Mouse (Mus musculus) right cerebral cortex, postnatal 14 days (tissue): ENCODE measurements at regions not wholly inside any gene's neighbourhood (a gene's known extent, or its start where the extent isn't known, plus 50 kb on each side); places are given as distances from the start of the nearest gene placed in this dataset.

Source experiments
- DNase-seq: peaks from one replicate; pipeline ENCODE4 v3.0.0; 2022

DNA sequence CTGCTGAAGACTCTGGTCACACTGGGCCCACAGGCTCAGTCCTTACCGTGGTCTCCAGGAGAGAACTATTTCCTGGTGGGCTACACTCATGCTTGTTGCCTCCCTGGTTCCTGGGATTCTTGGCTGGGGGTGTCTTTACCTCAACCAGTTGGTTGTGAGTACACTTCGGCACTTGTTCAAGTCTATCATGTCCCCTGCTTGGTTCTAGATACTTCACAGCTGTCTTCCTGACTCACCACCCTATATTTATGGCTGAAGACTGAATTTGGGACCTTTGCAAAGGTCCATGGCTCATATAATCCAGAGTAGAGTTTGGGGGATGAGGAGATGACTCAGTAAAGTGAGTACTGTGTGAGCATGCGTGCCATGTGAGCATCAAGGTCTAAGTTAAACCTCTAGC, 245.0 kb upstream of the Habp2 start:
- no peak for DNase-seq

DNA sequence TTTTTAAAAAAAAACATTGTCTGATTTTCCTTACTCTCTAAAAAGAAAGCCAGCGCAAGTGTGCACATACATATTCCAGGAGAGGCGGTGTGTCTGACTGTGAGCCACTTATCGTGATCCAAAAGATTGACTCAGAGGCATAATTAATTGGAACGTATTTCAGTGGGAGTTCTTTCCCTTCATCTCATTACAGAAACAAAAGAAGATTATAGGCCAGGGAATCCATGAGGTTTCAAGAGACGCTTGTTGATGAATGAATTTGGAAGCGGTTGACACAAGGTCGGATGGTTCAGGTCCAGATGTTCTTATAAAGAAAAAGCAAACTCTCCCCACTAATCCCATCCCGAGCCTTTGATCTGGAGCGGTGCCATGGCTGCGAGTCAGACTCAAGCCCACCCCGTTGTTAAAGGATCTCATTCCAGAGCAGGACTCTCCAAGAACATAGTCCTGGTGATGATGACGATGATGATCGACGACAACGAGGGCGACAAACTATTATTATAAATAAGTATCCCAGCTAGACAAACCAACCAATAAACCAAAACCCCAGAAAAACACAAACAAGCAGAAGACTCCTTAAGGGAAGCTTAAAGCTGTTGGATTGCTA, 240.1 kb upstream of the Habp2 start:
- no peak for DNase-seq

DNA sequence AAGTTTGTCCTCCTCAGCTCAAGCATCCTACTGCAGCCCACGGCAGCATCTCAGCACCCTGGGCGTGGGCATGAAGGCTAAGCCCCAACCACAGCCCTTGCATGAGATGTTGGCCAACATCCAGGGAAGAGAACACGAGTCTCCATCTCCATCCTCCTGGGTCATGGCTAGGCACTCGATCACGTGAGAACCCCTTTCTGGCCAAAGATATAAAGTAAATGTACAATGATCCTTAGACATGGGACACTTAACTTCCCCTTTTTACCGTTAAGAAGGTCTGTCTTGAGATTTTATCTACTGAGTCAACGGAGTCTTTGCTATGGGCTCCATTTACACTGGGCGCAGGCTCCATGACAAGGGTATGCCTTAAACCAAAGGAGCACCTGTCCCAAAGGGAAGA, 232.8 kb upstream of the Habp2 start:
- no peak for DNase-seq

DNA sequence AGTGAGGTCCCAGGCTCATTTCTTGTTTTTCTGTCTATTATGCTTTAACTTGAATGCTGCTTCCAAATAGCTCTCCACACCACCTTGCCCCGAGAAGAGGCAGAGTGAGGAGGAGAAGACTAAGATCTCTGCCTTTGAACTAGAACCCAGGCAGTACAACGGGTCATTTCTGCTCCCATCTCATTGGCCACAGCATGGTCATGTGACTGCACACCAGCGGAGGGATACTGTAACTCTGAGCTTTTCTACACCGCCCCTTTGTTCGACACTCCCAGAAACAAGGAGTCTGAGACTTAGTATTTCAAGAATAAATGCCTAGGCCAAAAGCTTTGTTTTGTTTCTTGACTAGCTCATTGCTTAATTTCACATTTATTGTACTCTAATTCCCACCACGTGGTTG, 230.5 kb upstream of the Habp2 start:
- no peak for DNase-seq

DNA sequence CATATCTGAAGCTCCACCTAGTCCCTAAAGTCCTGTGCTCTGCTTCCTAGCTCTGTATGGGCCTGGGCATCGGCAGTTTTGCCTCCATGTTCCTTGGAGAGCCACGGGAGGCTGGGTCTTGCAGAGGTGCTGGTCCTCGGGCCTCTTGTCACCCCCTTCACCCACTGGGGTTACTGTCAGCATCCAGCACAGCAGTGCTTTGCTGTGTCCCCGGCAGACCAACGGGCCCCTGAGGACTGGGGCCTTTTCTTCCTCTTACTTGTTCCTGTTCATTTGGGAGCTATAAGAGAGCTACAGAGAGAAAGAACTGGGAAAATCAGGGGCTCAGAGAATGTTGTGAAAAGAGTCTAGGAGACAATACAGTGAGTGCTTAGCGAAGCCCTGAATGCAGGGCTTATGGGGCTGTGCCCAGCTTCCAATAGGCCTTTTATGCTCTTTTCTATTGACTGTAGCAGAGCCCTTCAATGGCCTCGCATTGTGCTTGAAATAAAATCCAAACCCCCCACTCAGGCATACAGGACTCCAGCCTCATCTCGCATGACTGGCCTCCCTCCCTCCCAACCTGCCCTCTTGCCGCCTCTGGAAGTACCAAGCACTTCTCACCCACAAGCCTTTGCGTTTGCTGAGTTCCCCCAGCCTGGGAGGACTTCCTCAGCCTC, 224.9 kb upstream of the Habp2 start:
- no peak for DNase-seq

DNA sequence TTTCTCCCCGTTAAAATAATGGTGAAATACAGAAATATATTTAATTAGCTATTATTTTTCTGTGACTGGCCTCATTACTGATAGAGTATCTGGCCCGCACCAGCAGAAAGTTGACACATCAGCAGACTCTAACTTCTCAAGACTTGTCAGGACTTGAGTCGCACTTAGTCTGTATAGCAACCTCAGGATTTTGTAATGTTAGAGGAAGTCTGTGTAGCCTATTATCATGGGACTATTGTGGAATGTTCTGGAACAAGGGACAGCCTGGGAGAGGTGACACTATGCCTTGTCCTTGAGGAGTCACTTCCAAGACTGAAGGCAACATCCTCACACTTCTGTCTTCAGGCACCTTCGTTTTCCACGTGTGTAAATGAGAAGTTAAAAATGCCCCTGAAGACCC, 223.8 kb upstream of the Habp2 start:
- no peak for DNase-seq

DNA sequence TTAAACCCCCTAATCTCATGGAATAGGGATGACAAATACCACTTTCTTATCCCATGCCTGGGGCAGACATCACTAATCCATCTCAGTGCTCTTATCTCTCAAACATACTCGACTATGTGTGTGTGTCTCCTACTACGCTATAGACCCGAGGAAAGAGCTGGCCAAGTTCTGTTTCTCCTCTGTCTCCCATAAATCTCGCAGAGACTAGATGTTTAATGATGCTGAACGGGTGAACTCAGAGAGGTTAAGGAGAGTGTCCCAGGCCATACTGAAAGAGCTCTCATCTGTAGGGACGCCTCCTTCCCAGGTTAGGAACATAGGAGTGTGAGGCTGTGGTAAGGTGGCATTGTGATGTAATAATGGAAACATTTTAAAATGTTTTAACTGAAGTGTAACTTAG, 221.2 kb upstream of the Habp2 start:
- DNase-seq = no peak

DNA sequence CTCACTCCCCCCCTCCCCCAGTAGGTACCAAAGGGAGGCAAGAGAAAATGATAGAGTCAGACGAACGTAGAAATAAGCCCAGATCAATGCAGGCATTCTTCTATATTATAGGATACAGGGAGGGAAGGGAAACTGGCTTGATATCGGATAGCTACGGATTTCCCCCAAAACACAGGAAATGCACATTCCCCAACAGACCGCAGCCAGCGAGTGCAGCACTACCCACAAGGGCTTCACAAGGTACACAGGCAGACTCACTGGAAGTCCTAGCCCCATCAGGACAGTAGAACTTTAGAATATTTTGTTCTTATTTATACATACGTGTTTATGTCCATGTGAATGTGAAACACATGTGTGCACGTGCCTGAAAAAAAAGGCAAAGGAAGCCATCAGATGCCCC, 218.8 kb upstream of the Habp2 start:
- DNase-seq = no peak

DNA sequence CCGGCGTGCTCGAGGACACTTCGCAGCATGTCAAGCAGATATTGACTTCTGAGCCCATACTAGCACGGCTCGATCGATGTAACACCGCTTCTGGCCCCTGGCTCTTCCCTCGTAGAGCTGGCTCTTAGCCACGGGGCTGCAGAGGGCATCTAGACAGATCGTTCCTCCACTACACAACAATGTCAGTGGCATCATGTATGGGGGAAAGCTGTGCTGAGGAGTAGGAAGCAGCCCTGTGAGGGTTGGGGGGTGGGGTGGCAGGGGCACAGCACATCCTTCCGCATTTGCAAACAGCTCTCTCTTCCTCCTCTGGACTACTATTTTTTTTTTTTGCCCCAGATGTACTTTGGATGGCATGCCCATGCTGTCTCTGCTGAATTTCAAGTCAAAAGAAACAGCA, 218.1 kb upstream of the Habp2 start:
- DNase-seq = no peak

DNA sequence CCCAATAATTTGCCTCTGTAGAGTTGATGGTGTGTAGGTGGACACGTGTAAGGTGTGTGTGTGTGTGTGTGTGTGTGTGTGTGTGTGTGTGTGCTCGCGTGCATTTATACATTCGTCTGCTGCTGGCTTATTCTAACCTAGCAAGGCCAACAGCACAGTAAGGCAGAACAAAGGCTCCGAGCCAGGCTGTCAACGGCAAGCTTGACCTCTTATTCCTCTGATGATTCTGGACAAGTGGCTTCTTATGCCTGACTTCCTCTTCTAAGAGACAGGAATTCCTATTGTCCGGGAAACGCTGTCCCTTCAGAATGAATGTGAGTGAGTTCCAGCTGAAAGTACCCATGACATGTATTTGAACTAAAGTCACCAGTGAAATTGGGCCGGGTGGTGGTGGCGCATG, 217.7 kb upstream of the Habp2 start:
- no peak for DNase-seq

DNA sequence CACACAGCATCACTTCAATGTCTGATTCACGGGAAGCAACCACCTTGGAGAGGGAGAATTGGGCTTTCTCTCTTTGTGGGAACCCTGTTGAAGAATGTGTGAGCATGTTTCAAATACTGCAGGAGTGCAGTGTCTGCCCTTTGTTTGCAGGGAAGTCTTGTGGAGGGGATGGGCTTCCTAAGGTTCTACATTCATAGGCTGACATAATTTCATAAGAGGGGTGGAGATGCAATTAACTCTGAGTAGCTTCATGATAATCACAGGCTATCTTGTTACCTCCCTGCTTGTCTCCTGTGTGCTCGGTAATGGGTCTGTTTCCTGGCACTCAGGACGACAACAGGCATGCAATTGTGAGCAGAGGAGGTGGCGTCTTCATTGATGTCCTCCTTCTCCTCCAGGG, 215.6 kb upstream of the Habp2 start:
- DNase-seq = no peak

DNA sequence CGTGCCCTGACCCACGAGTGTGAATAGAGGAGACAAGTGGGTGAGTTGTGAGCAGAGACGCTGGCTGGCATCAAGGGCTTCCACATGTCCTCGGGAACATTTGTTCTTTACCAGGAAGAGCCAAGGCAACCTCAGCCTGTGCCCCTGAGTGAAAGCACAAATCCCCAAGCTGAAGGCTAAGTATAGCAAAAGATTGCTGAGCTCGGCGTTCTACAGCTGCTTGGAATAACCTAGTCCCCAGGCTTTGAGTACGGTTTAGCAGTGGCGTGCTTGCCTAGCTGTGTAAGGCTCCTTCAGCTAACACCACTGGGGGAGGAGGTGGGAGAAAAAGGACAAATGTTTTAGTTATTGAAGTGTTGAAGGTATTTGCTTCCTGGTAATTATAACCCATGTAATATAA, 210.8 kb upstream of the Habp2 start:
- DNase-seq = no peak

DNA sequence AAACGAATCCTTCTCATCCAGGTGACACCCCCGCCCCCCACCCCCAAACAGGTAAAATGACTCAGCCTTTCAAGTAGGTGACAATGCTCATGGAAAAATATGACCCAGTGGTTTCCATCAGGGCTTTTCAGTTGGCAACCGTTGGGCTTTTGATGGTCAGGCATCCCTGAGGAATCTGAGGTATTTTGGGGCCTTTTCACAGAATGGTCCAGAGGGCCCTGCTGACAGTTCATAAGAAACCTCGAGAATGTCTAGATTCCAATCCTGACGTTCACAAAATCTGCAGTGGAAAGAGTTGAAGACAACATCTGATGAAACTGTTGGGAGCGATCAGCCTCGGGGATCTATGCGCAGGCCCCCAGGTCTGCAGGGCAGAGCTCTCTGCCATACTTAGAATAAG, 209.4 kb upstream of the Habp2 start:
- DNase-seq = no peak

DNA sequence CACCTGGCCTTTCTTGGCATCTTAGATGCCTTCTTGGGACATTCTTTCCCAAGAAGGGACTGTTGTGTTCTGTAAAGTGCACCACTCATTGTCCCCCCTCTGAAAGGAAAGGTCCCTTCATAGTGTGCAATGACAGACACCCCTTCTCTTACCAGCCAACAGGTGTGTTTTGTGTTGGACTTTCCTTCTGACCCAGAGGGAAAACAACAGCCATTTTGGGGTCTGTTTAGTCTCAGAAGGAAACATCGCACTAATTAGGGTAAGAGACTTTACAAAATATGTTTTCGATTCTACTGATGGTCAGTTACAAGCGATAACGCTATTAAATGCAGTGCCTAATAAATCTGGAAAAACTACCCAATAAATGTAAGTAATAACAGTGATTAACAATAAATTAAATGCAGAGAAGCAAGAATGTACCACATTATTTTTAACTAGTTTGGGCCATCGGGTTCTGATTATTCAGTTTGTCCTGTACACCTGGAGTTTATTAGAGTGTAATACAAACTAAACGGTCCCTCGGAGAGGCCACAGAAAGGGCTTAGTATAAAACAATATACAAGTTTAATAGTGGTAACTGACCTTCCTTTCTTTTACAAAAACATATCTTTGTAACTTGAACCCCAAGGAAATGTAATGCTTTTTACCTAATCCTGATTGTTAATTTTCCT, 200.4 kb upstream of the Habp2 start:
- DNase-seq = no peak

DNA sequence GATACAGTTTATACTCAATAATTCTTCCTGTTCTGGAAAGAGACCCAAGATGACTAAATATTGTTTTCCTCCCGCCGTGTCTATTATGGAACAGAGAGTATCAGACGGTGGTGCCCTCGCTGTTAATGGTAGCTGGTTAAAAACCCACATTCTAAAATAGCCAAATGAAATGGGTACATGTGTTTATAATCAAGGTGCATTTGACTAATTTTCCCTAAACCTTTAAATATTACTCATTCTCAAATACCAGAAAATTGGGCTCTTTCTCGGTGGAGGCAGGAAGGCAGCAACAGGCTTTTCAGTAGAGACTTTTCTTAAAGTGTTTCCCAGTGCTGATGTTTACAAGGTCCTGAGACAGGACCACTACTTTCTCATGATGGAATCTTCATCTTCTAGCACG, 199.8 kb upstream of the Habp2 start:
- no peak for DNase-seq

DNA sequence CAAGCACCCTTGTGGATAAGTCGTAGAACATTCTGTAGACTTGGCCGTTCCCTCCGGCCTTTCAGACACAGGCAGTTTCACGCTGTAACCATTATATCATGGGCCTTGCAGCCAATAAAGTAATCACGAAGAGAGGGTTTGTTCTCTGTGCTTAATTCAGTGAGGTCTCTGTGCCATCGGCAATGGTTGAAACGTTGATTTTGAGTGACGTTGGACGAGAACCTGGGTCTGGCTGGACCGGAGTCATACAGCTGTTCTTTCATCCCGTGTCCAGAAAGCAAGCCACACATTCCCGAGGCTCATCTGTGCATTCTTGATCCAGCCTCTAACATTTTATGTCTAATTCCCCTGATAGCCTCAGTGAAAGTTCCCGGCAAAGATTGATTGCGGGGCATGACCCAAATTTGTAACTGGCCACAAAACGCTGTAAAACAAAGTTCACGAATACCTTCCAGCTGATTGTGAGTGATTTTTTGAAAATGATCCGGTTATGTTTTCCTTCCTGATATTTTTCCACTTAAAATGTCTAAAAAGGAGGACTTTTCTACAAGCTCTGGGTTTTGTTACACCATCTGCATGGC, 197.1 kb upstream of the Habp2 start:
- no peak for DNase-seq

DNA sequence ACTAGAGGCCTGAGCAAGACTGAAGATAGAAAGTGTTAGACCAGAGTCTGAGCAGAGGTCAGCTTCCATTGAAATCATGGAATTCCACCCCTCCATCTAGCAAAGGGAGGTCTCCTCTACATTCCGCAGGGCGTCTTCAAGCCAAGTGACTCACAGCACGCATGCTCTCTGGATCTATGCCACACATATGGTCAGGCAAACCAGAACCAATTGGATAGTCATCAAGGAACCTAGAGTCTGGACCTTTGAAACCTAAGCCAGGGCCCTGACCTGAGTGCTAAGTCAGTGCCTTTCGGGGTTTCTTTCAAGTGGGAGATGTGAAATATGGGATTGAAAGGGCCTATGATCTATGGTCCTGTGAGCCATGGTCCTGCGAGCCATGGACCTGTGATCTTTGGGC, 195.4 kb upstream of the Habp2 start:
- no peak for DNase-seq

DNA sequence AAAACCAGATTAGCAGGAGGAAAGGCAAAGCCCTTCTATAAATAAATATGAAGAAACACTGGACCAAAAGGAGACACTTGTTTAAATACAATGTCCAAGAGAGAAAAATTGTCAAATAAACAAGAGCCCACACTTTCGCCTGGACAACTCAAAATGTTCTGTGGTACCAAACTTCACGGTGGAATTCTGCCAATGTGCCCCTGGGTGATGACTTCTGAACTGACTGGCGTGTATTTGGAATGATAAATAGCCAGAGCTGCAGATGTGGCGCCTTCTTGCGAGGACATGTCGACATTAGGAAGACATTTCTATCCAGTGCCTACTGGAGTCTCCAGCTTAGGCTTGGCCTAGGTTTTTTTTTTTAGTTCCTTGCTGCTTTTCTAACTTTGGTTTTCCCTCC, 191.1 kb upstream of the Habp2 start:
- no peak for DNase-seq

DNA sequence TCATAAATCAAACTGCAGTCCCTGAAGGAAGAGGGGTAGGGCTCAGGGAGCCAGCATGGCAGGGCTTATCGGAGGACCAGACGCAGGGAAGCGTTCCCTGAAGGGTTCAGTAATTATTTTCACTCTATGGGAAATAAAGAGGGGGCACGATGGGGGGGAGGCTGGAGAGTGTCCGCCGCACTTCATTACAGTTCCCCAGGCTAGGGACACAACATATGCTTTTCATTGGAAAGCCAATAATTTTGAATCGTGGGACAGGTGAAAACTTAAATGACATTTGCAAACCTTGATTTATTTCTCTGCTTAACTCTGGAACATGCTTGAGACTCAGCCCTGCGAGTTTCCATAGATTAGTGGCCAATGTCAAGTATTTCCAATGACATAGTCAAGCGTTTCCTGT, 187.2 kb upstream of the Habp2 start:
- no peak for DNase-seq

DNA sequence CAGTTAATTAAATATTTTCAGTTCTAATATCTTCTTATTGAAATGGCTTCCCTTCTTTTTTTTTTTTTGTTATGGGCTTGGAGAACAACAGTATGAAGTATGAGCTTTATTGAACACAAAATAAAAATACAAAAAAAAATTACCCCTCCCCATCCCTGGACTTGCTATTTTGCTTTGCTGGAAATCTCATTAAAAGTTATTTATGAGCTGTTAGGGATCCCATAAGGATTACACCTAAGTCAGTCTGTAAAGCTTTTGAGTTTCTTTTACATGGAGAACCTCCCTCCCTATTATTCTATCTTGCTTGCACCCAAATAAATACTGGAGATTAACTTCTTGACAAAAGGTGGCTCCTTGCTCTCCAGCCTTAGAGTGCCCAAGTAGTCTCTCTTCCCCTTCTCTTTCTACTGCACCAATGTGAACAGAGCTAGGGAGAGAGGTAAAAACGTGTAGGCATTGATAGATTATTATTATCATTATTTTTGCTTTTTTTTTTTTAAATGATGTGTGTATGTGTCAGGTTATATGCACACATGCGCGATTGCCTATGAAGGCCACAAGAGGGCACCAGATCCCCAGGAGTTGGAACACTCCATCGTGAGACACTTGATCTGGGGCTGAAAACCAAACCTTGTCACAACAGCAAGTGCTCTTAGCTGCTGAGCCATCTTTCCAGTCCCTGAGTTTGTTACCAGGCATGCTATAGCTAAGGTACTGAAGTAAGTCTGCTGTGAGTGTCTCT, 186.6 kb upstream of the Habp2 start:
- no peak for DNase-seq

DNA sequence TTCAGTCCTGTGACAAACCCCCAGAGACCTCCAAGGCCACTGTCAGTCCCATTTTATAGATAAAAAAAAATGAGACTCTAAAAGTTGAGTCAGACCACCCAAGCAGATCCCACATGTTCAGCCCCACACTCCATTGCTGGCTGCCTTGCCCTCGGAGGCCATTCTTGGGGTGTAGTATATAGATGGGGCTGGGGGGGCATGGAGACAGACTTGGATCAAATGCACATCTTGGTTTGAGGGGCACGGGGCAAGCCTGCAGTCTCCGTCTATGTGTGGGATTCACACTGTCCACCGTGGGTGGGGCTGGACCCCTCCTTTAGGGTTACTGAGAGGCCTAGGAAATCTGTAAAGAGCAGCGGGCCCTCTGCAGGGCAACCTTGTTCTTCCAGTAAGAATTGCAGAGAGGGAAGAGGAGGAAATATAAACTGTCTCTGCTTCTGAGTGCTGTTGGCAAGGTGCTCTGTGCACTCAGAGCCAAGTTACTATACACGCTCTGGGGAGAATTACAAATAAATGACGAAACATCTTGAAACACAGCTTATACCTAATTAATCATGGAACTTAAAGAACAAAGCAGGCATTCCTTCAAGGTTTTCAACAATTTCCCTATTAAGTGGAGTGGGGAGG, 184.4 kb upstream of the Habp2 start:
- no peak for DNase-seq

DNA sequence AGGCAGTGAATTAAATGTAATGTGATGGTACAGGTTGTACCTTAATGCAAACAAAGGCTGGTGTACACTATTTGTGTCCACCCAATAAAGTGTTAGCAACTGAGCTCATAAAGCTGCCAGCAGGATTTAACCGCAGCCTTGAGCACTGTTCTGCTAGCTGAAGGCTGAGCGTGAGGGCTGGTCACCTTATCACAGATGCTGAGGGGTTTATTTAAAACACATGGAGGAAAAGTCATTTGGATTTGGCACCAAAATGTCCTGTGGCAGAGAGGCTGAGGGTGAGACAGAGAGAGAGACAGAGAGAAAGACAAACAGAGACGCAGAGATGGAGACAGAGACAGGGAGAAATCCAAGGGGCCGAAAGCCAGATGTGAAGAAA, 181.9 kb upstream of the Habp2 start:
- no peak for DNase-seq

DNA sequence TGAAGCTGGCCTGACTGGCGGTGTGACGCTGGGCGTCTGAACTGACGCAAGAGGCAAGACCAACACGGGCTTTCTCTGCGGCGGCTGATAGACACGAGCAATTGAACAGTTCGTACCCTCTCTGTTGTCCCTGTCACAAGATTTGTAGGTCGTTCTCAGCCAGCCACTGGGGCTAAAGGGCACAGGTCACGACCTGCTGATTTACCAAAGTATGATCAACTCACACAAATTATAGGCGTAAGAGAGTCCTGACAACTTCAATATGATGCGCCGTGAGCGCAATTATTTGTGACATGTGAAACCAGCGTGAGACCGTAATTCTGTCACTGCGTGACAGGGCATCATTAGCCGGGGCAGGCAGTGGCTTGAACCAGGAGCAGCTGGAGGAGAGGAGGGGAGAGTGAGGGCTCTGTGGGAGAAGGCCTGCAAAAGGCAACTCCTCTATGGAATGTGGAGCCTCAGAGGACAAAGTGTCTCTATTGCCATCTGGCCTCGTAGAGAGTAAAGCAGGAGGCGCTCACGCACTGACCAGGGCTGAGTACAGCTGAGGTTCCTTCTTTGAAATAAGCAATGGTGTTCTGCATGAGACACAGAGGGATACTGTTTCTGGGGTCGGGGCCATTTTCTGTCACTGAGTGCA, 181.4 kb upstream of the Habp2 start:
- no peak for DNase-seq
